Mouse (Mus musculus): Measurements from ENCODE around the gene Hyal4. TPM values are rescaled to one million over a fixed set of nuclear protein-coding genes. Genes with fewer than 3 reads are reported as not detected.

Gene Hyal4
- 0.05 TPM in 1 of 2 replicates, not detected in the other for polyA plus RNA-seq (2015; fragmentation: Nextera tagmentation; extraction: Ambion mirVana)

- Histone ChIP-seq H3K4me3 (replicated peaks) (no peak within 1 kb of the TSS), H3K9me3 (no peaks in the 10 kb centered on the region), H3K9ac (no peak within 1 kb of the TSS), H3K36me3 (no peaks in the 10 kb centered on the region), H3K27me3 (replicated peaks) (no peaks in the 10 kb centered on the region), H3K27ac (no peak within 1 kb of the TSS), H3K4me2 (replicated peaks) (no peak within 1 kb of the TSS), H3K4me1 (replicated peaks) (no peaks in the 10 kb centered on the region)
- WGBS, result 82% methylated on average over 4 of the region's 4 CpGs
- ATAC-seq, result no peak
These were observed at the start of gene Hyal4 for GRCm38 (mm10) chr6:24748029-24748428. Gene Hyal4, plus strand, starts transcription at chr6:24748329.

- no peak overlapping the region for H3K27ac ChIP-seq
- no peak overlapping the region for H3K9ac ChIP-seq
These were observed 41.0 kb upstream of the Hyal4 start for GRCm38 (mm10) chr6:24707090-24707489.

GRCm38 (mm10) chr6:24707499-24707898, 40.6 kb upstream of the Hyal4 start:
- Histone ChIP-seq H3K27ac (no peak overlapping the region), H3K4me1 (replicated peaks) (no peaks in the 10 kb centered on the region), H3K9me3 (no peaks in the 10 kb centered on the region), H3K4me2 (replicated peaks) (no peak overlapping the region), H3K9ac (no peak overlapping the region), H3K27me3 (replicated peaks) (no peaks in the 10 kb centered on the region), H3K4me3 (replicated peaks) (no peak overlapping the region), H3K36me3 (no peaks in the 10 kb centered on the region)
- 58% methylated on average over 2 of the region's 2 CpGs for WGBS
- peak; percentile 72 for ATAC-seq

More at GRCm38 (mm10) chr6:24707090-24707489, 41.0 kb upstream of the Hyal4 start:
- no peak overlapping the region for H3K4me3 ChIP-seq (replicated peaks)
- H3K9me3 ChIP-seq, result no peaks in the 10 kb centered on the region
- 53% methylated on average over 5 of the region's 5 CpGs for WGBS
- no peaks in the 10 kb centered on the region for H3K36me3 ChIP-seq
- H3K27me3 ChIP-seq (replicated peaks), result no peaks in the 10 kb centered on the region
- H3K4me2 ChIP-seq (replicated peaks), result no peak overlapping the region
- ATAC-seq, result peak; percentile 95
- no peaks in the 10 kb centered on the region for H3K4me1 ChIP-seq (replicated peaks)

GRCm38 (mm10) chr6:24721317-24722099, 26.6 kb upstream of the Hyal4 start:
- Histone ChIP-seq H3K9ac (no peak overlapping the region), H3K4me1 (replicated peaks) (no peaks in the 10 kb centered on the region), H3K27ac (no peak overlapping the region), H3K9me3 (no peaks in the 10 kb centered on the region), H3K27me3 (replicated peaks) (no peaks in the 10 kb centered on the region), H3K36me3 (no peaks in the 10 kb centered on the region), H3K4me2 (replicated peaks) (no peak overlapping the region), H3K4me3 (replicated peaks) (no peak overlapping the region)
- 26% methylated on average over 13 of the region's 13 CpGs for WGBS
- ATAC-seq, result 0 out of 2 replicates have a peak, but pooled peaks have one; percentile 31

GRCm38 (mm10) chr6:24728130-24728529, 20.0 kb upstream of the Hyal4 start:
- Histone ChIP-seq H3K9ac (no peak overlapping the region), H3K4me2 (replicated peaks) (no peak overlapping the region), H3K9me3 (no peaks in the 10 kb centered on the region), H3K27ac (no peak overlapping the region), H3K27me3 (replicated peaks) (no peaks in the 10 kb centered on the region), H3K4me3 (replicated peaks) (no peak overlapping the region), H3K4me1 (replicated peaks) (no peaks in the 10 kb centered on the region), H3K36me3 (no peaks in the 10 kb centered on the region)
- ATAC-seq, result no peak
- WGBS, result 75% methylated on average over 1 of the region's 1 CpGs

- H3K27ac ChIP-seq, result no peak within 1 kb of the TSS
- H3K27me3 ChIP-seq (replicated peaks), result no peaks in the 10 kb centered on the region
- H3K4me3 ChIP-seq (replicated peaks), result no peak within 1 kb of the TSS
- no peak for ATAC-seq
- H3K4me2 ChIP-seq (replicated peaks), result no peak within 1 kb of the TSS
- WGBS, result 81% methylated on average over 3 of the region's 3 CpGs
- no peak within 1 kb of the TSS for H3K9ac ChIP-seq
- H3K9me3 ChIP-seq, result no peaks in the 10 kb centered on the region
- no peaks in the 10 kb centered on the region for H3K4me1 ChIP-seq (replicated peaks)
- H3K36me3 ChIP-seq, result no peaks in the 10 kb centered on the region
These were observed 15.2 kb upstream of the Hyal4 start, which contains the start of gene Hyal6 for GRCm38 (mm10) chr6:24732945-24733344. Gene Hyal6, plus strand, starts transcription at chr6:24733245.

- H3K36me3 ChIP-seq, result no peaks in the 10 kb centered on the region
- H3K9me3 ChIP-seq, result no peaks in the 10 kb centered on the region
- 84% methylated on average over 6 of the region's 6 CpGs for WGBS
- H3K4me2 ChIP-seq (replicated peaks), result no peak overlapping the region
- H3K9ac ChIP-seq, result no peak overlapping the region
- no peak for ATAC-seq
- H3K4me1 ChIP-seq (replicated peaks), result no peaks in the 10 kb centered on the region
- H3K27ac ChIP-seq, result no peak overlapping the region
- no peaks in the 10 kb centered on the region for H3K27me3 ChIP-seq (replicated peaks)
- no peak overlapping the region for H3K4me3 ChIP-seq (replicated peaks)
These were observed 13.6 kb upstream of the Hyal4 start for GRCm38 (mm10) chr6:24734565-24734964.

- 88% methylated on average over 3 of the region's 3 CpGs for WGBS
- no peak for ATAC-seq
- no peak overlapping the region for H3K4me3 ChIP-seq (replicated peaks)
- no peak overlapping the region for H3K9ac ChIP-seq
- no peaks in the 10 kb centered on the region for H3K4me1 ChIP-seq (replicated peaks)
- H3K4me2 ChIP-seq (replicated peaks), result no peak overlapping the region
- no peaks in the 10 kb centered on the region for H3K9me3 ChIP-seq
- H3K36me3 ChIP-seq, result no peaks in the 10 kb centered on the region
- H3K27me3 ChIP-seq (replicated peaks), result no peaks in the 10 kb centered on the region
- no peak overlapping the region for H3K27ac ChIP-seq
These were observed 11.2 kb downstream of the Hyal4 start for GRCm38 (mm10) chr6:24759281-24759680.

GRCm38 (mm10) chr6:24766261-24766660, 18.1 kb downstream of the Hyal4 start:
- Histone ChIP-seq H3K4me2 (replicated peaks) (no peak overlapping the region), H3K27ac (no peak overlapping the region), H3K9me3 (no peaks in the 10 kb centered on the region), H3K4me3 (replicated peaks) (no peak overlapping the region), H3K36me3 (no peaks in the 10 kb centered on the region), H3K9ac (no peak overlapping the region), H3K27me3 (replicated peaks) (no peaks in the 10 kb centered on the region), H3K4me1 (replicated peaks) (no peaks in the 10 kb centered on the region)
- WGBS, result 81% methylated on average over 2 of the region's 2 CpGs
- no peak for ATAC-seq

- H3K9ac ChIP-seq, result no peak overlapping the region
- H3K9me3 ChIP-seq, result no peaks in the 10 kb centered on the region
- H3K27me3 ChIP-seq (replicated peaks), result no peaks in the 10 kb centered on the region
- no peaks in the 10 kb centered on the region for H3K4me1 ChIP-seq (replicated peaks)
- H3K36me3 ChIP-seq, result no peaks in the 10 kb centered on the region
- 66% methylated on average over 2 of the region's 2 CpGs for WGBS
- H3K4me2 ChIP-seq (replicated peaks), result no peak overlapping the region
- no peak for ATAC-seq
- no peak overlapping the region for H3K4me3 ChIP-seq (replicated peaks)
- no peak overlapping the region for H3K27ac ChIP-seq
These were observed 31.1 kb downstream of the Hyal4 start for GRCm38 (mm10) chr6:24779182-24779581.

GRCm38 (mm10) chr6:24790888-24791287, 42.8 kb downstream of the Hyal4 start, which contains the start of gene Spam1:
Gene Spam1, plus strand, starts transcription at chr6:24791188.
- Histone ChIP-seq H3K27me3 (replicated peaks) (no peaks in the 10 kb centered on the region), H3K4me2 (replicated peaks) (no peak within 1 kb of the TSS), H3K36me3 (no peaks in the 10 kb centered on the region), H3K27ac (no peak within 1 kb of the TSS), H3K9me3 (no peaks in the 10 kb centered on the region), H3K4me3 (replicated peaks) (no peak within 1 kb of the TSS), H3K9ac (no peak within 1 kb of the TSS), H3K4me1 (replicated peaks) (no peaks in the 10 kb centered on the region)
- no peak for ATAC-seq
